Mouse (Mus musculus): ENCODE data around the gene Bloc1s5. TPM values are rescaled to one million over a fixed set of nuclear protein-coding genes. Genes with fewer than 3 reads are reported as not detected.
"Not testable (repeated sequence)": the region's sequence is repeated elsewhere in the genome, so short reads cannot be mapped to it uniquely, and the experiment has no call there.

Gene Bloc1s5
- 7.6 and 7.8 TPM in 2 replicates for polyA plus RNA-seq (2012; rRNA removed)

DNA sequence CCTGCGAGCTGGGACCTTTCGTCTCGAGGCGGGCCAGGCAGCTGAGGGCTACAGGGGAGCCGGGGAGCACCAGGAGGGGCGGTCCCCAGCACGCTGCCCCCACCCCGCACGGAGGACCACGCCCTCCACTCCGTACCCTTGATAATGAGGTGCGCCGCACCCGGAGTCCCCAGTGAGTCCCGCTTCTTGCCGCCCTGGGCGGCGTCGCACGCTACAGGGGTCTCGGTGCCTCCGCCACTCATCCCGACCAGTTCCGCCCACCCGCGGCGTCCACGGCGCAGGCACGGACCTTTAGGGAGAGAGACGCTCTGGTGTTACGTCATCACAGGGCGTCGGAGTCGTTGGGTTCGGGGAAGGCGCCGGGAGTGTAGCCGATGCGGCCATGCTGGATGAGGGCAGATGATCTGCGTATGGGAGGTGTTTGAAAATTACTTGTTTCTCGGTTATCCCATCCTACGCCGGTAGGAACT lies at the start of gene Bloc1s5:
Gene Bloc1s5 (minus strand): TSS at position 310 of the 470 bp plus-strand sequence.
- H3K4me1 ChIP-seq (ENCODE audit: control insufficient read depth, insufficient read depth, low read length): no peaks in the 10 kb centered on the region
- peak; percentile 97 for DNase-seq
- H3K27ac ChIP-seq (ENCODE audit: insufficient read depth, low read depth, low read length): peak within 1 kb of the TSS; percentile 21
- H3K36me3 ChIP-seq (ENCODE audit: control insufficient read depth, insufficient read depth, low read length): no peaks in the 10 kb centered on the region
- TF ChIP-seq POLR2A (IDR thresholded peaks at IDR 0.05; ENCODE audit: low read depth, low read length): no peak
- TF ChIP-seq CTCF (conservative IDR thresholded peaks at IDR 0.05; ENCODE audit: insufficient read depth, insufficient read length, low read depth, low read length): no peak
- H3K27me3 ChIP-seq (replicated peaks; ENCODE audit: control insufficient read depth, insufficient read depth, low read length): no peaks in the 10 kb centered on the region
- H3K4me3 ChIP-seq (ENCODE audit: insufficient read depth, low read depth, low read length): peak within 1 kb of the TSS; percentile 83
- WGBS: under 1% methylated on average over 44 of the region's 44 CpGs

GRCm38 (mm10) chr13:38672336-38672735 lies 37.4 kb upstream of the Bloc1s5 start:
- DNase-seq: no peak
- Histone ChIP-seq H3K4me1 (ENCODE audit: control insufficient read depth, insufficient read depth, low read length) (no peaks in the 10 kb centered on the region), H3K36me3 (ENCODE audit: control insufficient read depth, insufficient read depth, low read length) (no peaks in the 10 kb centered on the region), H3K4me3 (ENCODE audit: insufficient read depth, low read depth, low read length) (no peak overlapping the region), H3K27me3 (replicated peaks; ENCODE audit: control insufficient read depth, insufficient read depth, low read length) (no peaks in the 10 kb centered on the region), H3K27ac (ENCODE audit: insufficient read depth, low read depth, low read length) (no peak overlapping the region)
- WGBS: 75% methylated on average over 9 of the region's 9 CpGs
- TF ChIP-seq CTCF (conservative IDR thresholded peaks at IDR 0.05; ENCODE audit: insufficient read depth, insufficient read length, low read depth, low read length) (no peak), POLR2A (IDR thresholded peaks at IDR 0.05; ENCODE audit: low read depth, low read length) (no peak)

DNA sequence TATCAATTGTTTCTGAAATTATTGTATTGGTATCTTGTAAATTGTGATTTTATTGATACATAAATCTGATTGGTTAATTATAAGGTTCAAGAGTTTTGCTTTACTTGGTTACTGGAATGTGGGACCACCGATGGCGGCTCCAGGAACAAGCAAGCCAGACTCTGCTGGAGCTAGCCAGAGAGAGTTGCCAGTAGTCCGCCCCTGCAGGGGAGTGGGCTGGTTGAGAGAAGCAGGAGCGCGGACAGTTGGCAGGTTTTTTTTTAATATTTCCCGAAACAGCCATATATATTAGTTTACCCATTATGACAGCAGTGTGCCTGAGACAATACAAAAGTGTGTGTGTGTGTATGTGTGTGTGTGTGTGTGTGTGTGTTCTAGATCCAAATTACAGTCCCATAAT lies 36.5 kb upstream of the Bloc1s5 start:
- DNase-seq; H3K4me3 ChIP-seq (ENCODE audit: insufficient read depth, low read depth, low read length); H3K4me1 ChIP-seq (ENCODE audit: control insufficient read depth, insufficient read depth, low read length); H3K27ac ChIP-seq (ENCODE audit: insufficient read depth, low read depth, low read length); H3K27me3 ChIP-seq (replicated peaks; ENCODE audit: control insufficient read depth, insufficient read depth, low read length); H3K36me3 ChIP-seq (ENCODE audit: control insufficient read depth, insufficient read depth, low read length): not testable (repeated sequence)
- 90% methylated on average over 6 of the region's 6 CpGs for WGBS

- H3K27me3 ChIP-seq (replicated peaks; ENCODE audit: control insufficient read depth, insufficient read depth, low read length): no peaks in the 10 kb centered on the region
Observed at GRCm38 (mm10) chr13:38670051-38670450, 35.1 kb upstream of the Bloc1s5 start.

GRCm38 (mm10) chr13:38668514-38668913 lies 33.6 kb upstream of the Bloc1s5 start:
- Histone ChIP-seq H3K27me3 (replicated peaks; ENCODE audit: control insufficient read depth, insufficient read depth, low read length) (no peaks in the 10 kb centered on the region), H3K4me1 (ENCODE audit: control insufficient read depth, insufficient read depth, low read length) (no peaks in the 10 kb centered on the region), H3K36me3 (ENCODE audit: control insufficient read depth, insufficient read depth, low read length) (no peaks in the 10 kb centered on the region), H3K27ac (ENCODE audit: insufficient read depth, low read depth, low read length) (no peak overlapping the region), H3K4me3 (ENCODE audit: insufficient read depth, low read depth, low read length) (no peak overlapping the region)
- 22% methylated on average over 2 of the region's 2 CpGs for WGBS
- no peak for TF ChIP-seq POLR2A (IDR thresholded peaks at IDR 0.05; ENCODE audit: low read depth, low read length)
- TF ChIP-seq CTCF (conservative IDR thresholded peaks at IDR 0.05; ENCODE audit: insufficient read depth, insufficient read length, low read depth, low read length): peak; percentile 67
- DNase-seq: peak; percentile 41

More at GRCm38 (mm10) chr13:38670051-38670450, 35.1 kb upstream of the Bloc1s5 start:
- Histone ChIP-seq H3K36me3 (ENCODE audit: control insufficient read depth, insufficient read depth, low read length) (no peaks in the 10 kb centered on the region), H3K27ac (ENCODE audit: insufficient read depth, low read depth, low read length) (no peak overlapping the region), H3K4me3 (ENCODE audit: insufficient read depth, low read depth, low read length) (no peak overlapping the region), H3K4me1 (ENCODE audit: control insufficient read depth, insufficient read depth, low read length) (no peaks in the 10 kb centered on the region)
- no peak for DNase-seq
- TF ChIP-seq POLR2A (IDR thresholded peaks at IDR 0.05; ENCODE audit: low read depth, low read length): no peak
- no peak for TF ChIP-seq CTCF (conservative IDR thresholded peaks at IDR 0.05; ENCODE audit: insufficient read depth, insufficient read length, low read depth, low read length)

DNA sequence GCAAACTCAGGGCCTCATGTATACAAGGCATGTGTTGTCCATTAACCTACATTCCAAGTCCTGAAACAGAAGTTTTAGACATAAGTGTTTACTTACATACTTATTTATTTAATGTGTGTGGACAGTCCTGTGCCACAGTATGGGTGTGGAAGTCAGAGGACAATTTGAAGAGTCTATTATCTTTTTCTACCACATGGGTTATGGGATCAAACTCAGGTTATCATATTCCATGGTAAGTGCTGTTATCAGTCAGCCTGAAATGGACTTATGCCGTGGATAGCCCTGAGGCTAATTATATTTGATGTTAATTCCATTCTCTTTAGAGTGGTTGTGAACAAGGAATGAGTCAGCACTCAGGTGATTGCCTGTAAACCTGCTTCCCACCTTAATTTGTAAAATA lies 29.8 kb upstream of the Bloc1s5 start:
- TF ChIP-seq POLR2A (IDR thresholded peaks at IDR 0.05; ENCODE audit: low read depth, low read length) (no peak), CTCF (conservative IDR thresholded peaks at IDR 0.05; ENCODE audit: insufficient read depth, insufficient read length, low read depth, low read length) (no peak)
- Histone ChIP-seq H3K4me3 (ENCODE audit: insufficient read depth, low read depth, low read length) (no peak overlapping the region), H3K27ac (ENCODE audit: insufficient read depth, low read depth, low read length) (no peak overlapping the region), H3K4me1 (ENCODE audit: control insufficient read depth, insufficient read depth, low read length) (no peaks in the 10 kb centered on the region), H3K27me3 (replicated peaks; ENCODE audit: control insufficient read depth, insufficient read depth, low read length) (no peaks in the 10 kb centered on the region), H3K36me3 (ENCODE audit: control insufficient read depth, insufficient read depth, low read length) (no peaks in the 10 kb centered on the region)
- 61% methylated on average over 1 of the region's 1 CpGs for WGBS
- DNase-seq: no peak

DNA sequence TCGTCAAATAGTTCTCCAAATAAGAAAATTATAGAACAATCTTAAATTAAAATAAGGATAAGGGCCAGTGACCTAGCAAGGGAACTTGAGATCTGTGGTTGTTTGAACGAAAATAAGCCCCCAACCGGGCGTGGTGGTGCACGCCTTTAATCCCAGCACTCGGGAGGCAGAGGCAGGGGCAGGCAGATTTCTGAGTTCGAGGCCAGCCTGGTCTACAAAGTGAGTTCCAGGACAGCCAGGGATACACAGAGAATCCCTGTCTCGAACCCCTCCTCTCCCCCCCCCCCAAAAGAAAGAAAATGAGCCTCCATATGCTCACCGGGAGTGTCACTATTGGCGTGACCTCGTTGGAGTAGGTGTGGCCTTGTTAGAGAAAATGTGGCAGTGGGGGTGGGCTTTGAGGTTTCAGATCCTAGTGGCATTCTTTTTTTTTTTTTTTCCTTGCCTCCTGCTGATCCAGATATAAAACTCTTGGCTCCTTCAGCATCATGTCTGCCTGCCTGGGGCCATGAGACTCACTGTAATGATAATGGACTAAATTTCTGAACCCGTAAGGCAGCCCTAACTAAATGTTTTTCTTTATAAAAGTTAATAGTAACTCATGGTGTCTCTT lies 24.7 kb upstream of the Bloc1s5 start:
- no peak overlapping the region for H3K27ac ChIP-seq (ENCODE audit: insufficient read depth, low read depth, low read length)
- WGBS: 89% methylated on average over 12 of the region's 12 CpGs
- no peak overlapping the region for H3K4me3 ChIP-seq (ENCODE audit: insufficient read depth, low read depth, low read length)
- no peak for DNase-seq
- no peaks in the 10 kb centered on the region for H3K27me3 ChIP-seq (replicated peaks; ENCODE audit: control insufficient read depth, insufficient read depth, low read length)
- no peaks in the 10 kb centered on the region for H3K36me3 ChIP-seq (ENCODE audit: control insufficient read depth, insufficient read depth, low read length)
- peaks cover 4% of the 10 kb centered on the region for H3K4me1 ChIP-seq (ENCODE audit: control insufficient read depth, insufficient read depth, low read length)
- TF ChIP-seq POLR2A (IDR thresholded peaks at IDR 0.05; ENCODE audit: low read depth, low read length) (no peak), CTCF (conservative IDR thresholded peaks at IDR 0.05; ENCODE audit: insufficient read depth, insufficient read length, low read depth, low read length) (no peak)

Data from kidney, adult 2 months (tissue).